8 mouse cellular contexts compared by ENCODE assay signal in the genomic region with DNA sequence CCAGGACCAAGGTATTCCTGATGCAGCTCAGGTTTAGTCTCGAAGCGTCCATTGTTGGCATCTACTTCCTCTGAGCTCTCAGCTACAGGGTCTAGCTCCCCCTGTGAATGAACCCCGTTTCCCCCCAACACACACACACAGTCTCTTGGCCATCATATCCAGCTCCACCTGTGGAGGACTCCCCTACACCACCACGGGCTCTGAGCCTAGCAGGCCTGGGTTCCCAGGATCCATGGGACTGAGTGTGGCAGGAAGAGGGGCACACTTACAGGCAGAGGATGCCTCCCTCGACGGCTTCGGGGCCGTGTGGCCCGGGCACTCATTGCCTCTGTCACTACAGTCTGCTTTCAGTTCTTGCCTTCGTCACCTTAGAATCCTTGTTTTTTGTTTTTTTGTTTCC. TPM values are rescaled to one million over a fixed set of nuclear protein-coding genes. Genes with fewer than 3 reads are reported as not detected.
A peak's percentile ranks its signal among the peaks of the same experiment; 100 is the strongest.
DNase-seq lines count a peak whose midpoint lies in the region; ATAC-seq and TF ChIP-seq lines count a peak whose summit lies in the region.

No protein-coding gene starts in this region.

- no peak for ATAC-seq in heart, postnatal 0 days (ENCODE audit: insufficient read depth, low read depth)

- H3K9me3 ChIP-seq in heart, postnatal 0 days (replicated peaks; ENCODE audit: control insufficient read depth, low read length): no peaks in the 10 kb centered on the region

- 54% methylated on average over 10 of the region's 10 CpGs for WGBS in lung, adult 2 months
- 65% methylated on average over 10 of the region's 10 CpGs for WGBS in heart, postnatal 0 days

- H3K27me3 ChIP-seq in heart, postnatal 0 days (ENCODE audit: control insufficient read depth, insufficient read depth, low read length): no peaks in the 10 kb centered on the region

- peaks cover 17% of the 10 kb centered on the region for H3K36me3 ChIP-seq in heart, postnatal 0 days (replicated peaks; ENCODE audit: control insufficient read depth, insufficient read depth, low read length)

- no peak for TF ChIP-seq EP300 in heart, postnatal 0 days (IDR thresholded peaks at IDR 0.05; ENCODE audit: low read depth)

- TF ChIP-seq CTCF in lung, adult 2 months (IDR thresholded peaks at IDR 0.05; ENCODE audit: insufficient read depth, low read length): no peak
- TF ChIP-seq CTCF in heart, postnatal 0 days (IDR thresholded peaks at IDR 0.05; ENCODE audit: low read depth): no peak

- DNase-seq in cerebellum, adult 9-10 months: peak; percentile 52
- DNase-seq in cerebellum, adult 9-11 months: no peak
- peak; percentile 8 for DNase-seq in lung, adult 2 months
- no peak for DNase-seq in lung, adult 18-20 months
- no peak for DNase-seq in heart, postnatal 0 days (ENCODE audit: low spot score)
- DNase-seq in liver: peak; percentile 2
- DNase-seq in adrenal gland, postnatal 36 days: no peak
- no peak for DNase-seq in thymus, postnatal 14 days

- peak overlapping the region; percentile 31 for H3K9ac ChIP-seq in heart, postnatal 0 days (replicated peaks; ENCODE audit: low read depth, low read length)

- peak overlapping the region; percentile 50 for H3K4me2 ChIP-seq in heart, postnatal 0 days (ENCODE audit: low read depth, low read length)

- no peak for TF ChIP-seq POLR2A in lung, adult 2 months (IDR thresholded peaks at IDR 0.05; ENCODE audit: borderline replicate concordance, extremely low read depth, low read depth, low read length)

- peaks cover 9% of the 10 kb centered on the region for H3K4me1 ChIP-seq in lung, adult 2 months (ENCODE audit: control insufficient read depth, insufficient read depth, low read length)
- no peaks in the 10 kb centered on the region for H3K4me1 ChIP-seq in heart, postnatal 0 days (ENCODE audit: control insufficient read depth, insufficient read depth)

- peak overlapping the region; percentile 87 for H3K27ac ChIP-seq in heart, postnatal 0 days (ENCODE audit: low read depth)

- H3K4me3 ChIP-seq in lung, adult 2 months (replicated peaks; ENCODE audit: extremely low read depth, low read depth, low read length): peak overlapping the region; percentile 58
- peak overlapping the region; percentile 30 for H3K4me3 ChIP-seq in heart, postnatal 0 days (ENCODE audit: low read depth, low read length)

RNA-seq across cellular contexts. Expression of a gene that starts 0.5 kb away (rescaled TPM):
- polyA plus RNA-seq in lung, adult 2 months (2012; rRNA removed): 155 and 170 TPM in 2 replicates
- 23.9 and 47.3 TPM in 2 replicates for total RNA-seq in heart, postnatal 0 days (2014; rRNA removed; ENCODE audit: low replicate concordance)
- 21.6 and 22.1 TPM in 2 replicates for polyA plus RNA-seq in heart, postnatal 0 days (2015; fragmentation: Nextera tagmentation; extraction: Ambion mirVana)
- 10 to 100 TPM; 12.7 to 20.6 TPM for total RNA-seq in adrenal gland, postnatal 36 days (2021)

RNA-seq across cellular contexts. Expression of a gene that starts 1.6 kb away (rescaled TPM):
- polyA plus RNA-seq in lung, adult 2 months (2012; rRNA removed): 120 and 145 TPM in 2 replicates
- 99.2 and 155 TPM in 2 replicates for total RNA-seq in heart, postnatal 0 days (2014; rRNA removed; ENCODE audit: low replicate concordance)
- 60.2 and 62.5 TPM in 2 replicates for polyA plus RNA-seq in heart, postnatal 0 days (2015; fragmentation: Nextera tagmentation; extraction: Ambion mirVana)
- 100 to 1,000 TPM in 1 of 2 experiments, 10 to 100 TPM in 1; 90.6 to 102 TPM for total RNA-seq in adrenal gland, postnatal 36 days (2021)

RNA-seq across cellular contexts. Expression of a gene that starts 10.7 kb away (rescaled TPM):
- polyA plus RNA-seq in lung, adult 2 months (2012; rRNA removed): 1.4 and 2.2 TPM in 2 replicates
- 9.5 and 12.1 TPM in 2 replicates for total RNA-seq in heart, postnatal 0 days (2014; rRNA removed; ENCODE audit: low replicate concordance)
- polyA plus RNA-seq in heart, postnatal 0 days (2015; fragmentation: Nextera tagmentation; extraction: Ambion mirVana): 4.4 and 5.4 TPM in 2 replicates
- total RNA-seq in adrenal gland, postnatal 36 days (2021): 1 to 10 TPM; 1.1 to 1.4 TPM

RNA-seq across cellular contexts. Expression of a gene that starts 13.3 kb away (rescaled TPM):
- 133 and 205 TPM in 2 replicates for polyA plus RNA-seq in lung, adult 2 months (2012; rRNA removed)
- 162 and 174 TPM in 2 replicates for total RNA-seq in heart, postnatal 0 days (2014; rRNA removed; ENCODE audit: low replicate concordance)
- polyA plus RNA-seq in heart, postnatal 0 days (2015; fragmentation: Nextera tagmentation; extraction: Ambion mirVana): 38.3 and 40.5 TPM in 2 replicates
- total RNA-seq in adrenal gland, postnatal 36 days (2021): 10 to 100 TPM; 69.8 to 71.8 TPM

RNA-seq across cellular contexts. Expression of a gene that starts 24.0 kb away (rescaled TPM):
- 16.9 and 21.1 TPM in 2 replicates for polyA plus RNA-seq in lung, adult 2 months (2012; rRNA removed)
- 10.2 and 10.6 TPM in 2 replicates for total RNA-seq in heart, postnatal 0 days (2014; rRNA removed; ENCODE audit: low replicate concordance)
- 5.7 and 5.9 TPM in 2 replicates for polyA plus RNA-seq in heart, postnatal 0 days (2015; fragmentation: Nextera tagmentation; extraction: Ambion mirVana)
- 10 to 100 TPM; 16.6 to 22.1 TPM for total RNA-seq in adrenal gland, postnatal 36 days (2021)

Comparison
In these comparisons a context has a peak if more than half of its experiments do, and no peak if none do; other contexts are left out.
1. DNase-seq: peak in cerebellum, adult 9-10 months (single experiment), lung, adult 2 months (single experiment) and liver (single experiment); none in cerebellum, adult 9-11 months (single experiment), lung, adult 18-20 months (0 of 2), heart, postnatal 0 days (single experiment), adrenal gland, postnatal 36 days (0 of 2) and thymus, postnatal 14 days (single experiment).